Mouse (Mus musculus) lung, adult 2 months (tissue): Measurements from ENCODE around the gene Nup62.

Experiments
- CTCF ChIP-seq: fragments of 200-500 bp; IDR thresholded peaks from 2 replicates; pipeline ENCODE4 v1.5.1; 2011; ENCODE audit warnings: mild to moderate bottlenecking, low read length, control low read depth; ENCODE audit not compliant: insufficient read depth
- POLR2A ChIP-seq: fragments of 200-500 bp; IDR thresholded peaks from 2 replicates; pipeline ENCODE4 v1.6.1; 2011; ENCODE audit warnings: low read depth, mild to moderate bottlenecking, control low read depth, low read length, borderline replicate concordance; ENCODE audit errors: extremely low read depth

DNA sequence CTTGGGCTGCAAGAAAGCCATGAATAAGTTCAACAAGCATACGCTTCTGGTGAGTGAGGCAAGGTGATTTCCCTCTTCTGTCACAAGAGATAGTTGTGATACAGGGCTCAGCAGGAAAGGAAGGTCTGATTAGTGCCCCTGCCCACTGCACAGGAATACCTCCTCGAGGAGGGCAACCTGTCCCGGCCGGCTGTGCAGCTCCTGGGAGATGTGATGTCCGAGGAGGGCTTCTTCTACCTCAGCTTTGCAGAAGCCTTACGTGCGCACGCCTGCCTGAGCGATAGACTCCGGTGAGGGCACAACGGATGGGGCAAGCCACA lies 23.2 kb downstream of the Nup62 start:
- TF ChIP-seq POLR2A (no peak), CTCF (no peak)
